Mouse (Mus musculus) stomach, postnatal 0 days (tissue): ENCODE results near the gene Ank3.

Source experiments
- CTCF ChIP-seq: IDR thresholded peaks from 2 replicates; pipeline ENCODE4 v1.5.1; 2016; ENCODE audit warnings: antibody characterized with exemption, low read depth, mild to moderate bottlenecking, moderate library complexity
- EP300 ChIP-seq: optimal IDR thresholded peaks from 2 replicates; pipeline ENCODE3; 2016; ENCODE audit warnings: antibody characterized with exemption

DNA sequence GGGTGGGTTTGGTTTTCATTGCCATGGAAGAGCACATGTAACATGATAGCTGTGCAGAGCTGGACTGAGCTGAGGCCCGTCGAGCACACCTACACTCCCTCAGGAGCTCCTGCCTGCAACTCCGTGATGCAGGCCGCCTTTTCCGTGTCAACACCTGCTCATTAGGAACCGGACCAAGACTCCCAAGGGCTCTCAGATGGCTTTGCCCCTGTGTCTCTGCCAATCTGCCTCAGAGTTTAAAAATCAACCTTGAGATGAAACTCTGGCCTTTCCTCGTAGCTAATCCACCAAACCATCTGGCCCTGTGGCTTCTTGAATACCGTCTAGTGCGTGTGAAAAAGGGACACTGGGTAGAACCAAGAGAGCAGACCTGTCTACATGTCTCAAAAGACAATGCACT lies 297.4 kb downstream of the Ank3 start:
- TF ChIP-seq CTCF (no peak), EP300 (no peak)
